Mouse (Mus musculus) thymus, adult 2 months (tissue): ENCODE results near the gene Prdm16.

Source experiments
- CTCF ChIP-seq: fragments of 200-500 bp; IDR thresholded peaks from 2 replicates; pipeline ENCODE4 v1.5.1; 2012; ENCODE audit warnings: mild to moderate bottlenecking, control low read depth, low read length, moderate library complexity, borderline replicate concordance; ENCODE audit not compliant: control insufficient read depth, poor library complexity, insufficient read depth; ENCODE audit errors: extremely low read depth
- POLR2A ChIP-seq: fragments of 200-500 bp; IDR thresholded peaks from 2 replicates; pipeline ENCODE4 v1.6.1; 2012; ENCODE audit warnings: mild to moderate bottlenecking, low read length, control low read depth, moderate library complexity; ENCODE audit not compliant: control insufficient read depth, poor library complexity, insufficient read depth; ENCODE audit errors: extremely low read depth

DNA sequence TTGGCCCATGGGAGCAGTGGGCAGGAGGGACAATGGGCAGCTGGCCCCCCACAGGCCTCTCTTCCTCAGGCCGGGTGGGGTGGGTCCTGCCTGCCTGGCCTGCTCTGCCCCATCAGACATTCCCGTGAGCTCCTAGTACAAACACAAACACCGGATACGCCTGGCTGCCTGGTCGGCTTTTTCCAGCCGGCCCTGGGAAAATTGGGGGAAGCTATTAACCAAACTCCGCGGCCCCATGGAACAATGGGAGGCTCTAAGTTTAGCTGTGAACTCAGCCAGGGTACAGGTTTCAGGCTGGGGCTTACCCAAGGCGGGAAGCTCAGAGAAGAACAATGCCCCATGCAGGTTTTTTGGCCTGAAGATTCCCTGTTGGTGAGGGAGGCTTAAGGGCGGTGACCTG lies 300.0 kb downstream of the Prdm16 start:
- TF ChIP-seq POLR2A: no peak
- no peak for TF ChIP-seq CTCF
